Mouse (Mus musculus): ENCODE measurements around the gene Arl4a. TPM values are rescaled to one million over a fixed set of nuclear protein-coding genes. Genes with fewer than 3 reads are reported as not detected.

The Arl4a gene
- polyA plus RNA-seq, 1 experiment from 2014 or later = 39.8 TPM

DNA sequence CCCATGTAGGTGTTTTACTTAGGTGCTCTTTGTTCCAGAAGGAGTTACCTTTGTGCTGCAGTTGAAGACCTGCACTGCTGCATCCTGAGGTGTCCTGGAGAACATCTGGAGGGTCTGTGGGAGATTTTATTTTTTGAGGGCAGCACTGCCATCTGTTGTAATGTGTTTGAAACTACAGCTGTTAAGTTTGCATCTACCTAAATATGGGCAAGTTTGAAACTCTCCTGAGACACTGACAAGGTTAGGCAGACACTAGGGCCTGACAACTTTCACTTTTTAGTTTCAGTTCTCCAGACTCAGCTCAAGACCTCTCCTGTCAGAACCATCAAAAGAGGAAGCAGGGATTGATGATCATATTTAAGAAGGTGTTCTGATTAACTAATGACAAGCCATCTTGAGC, 2.2 kb upstream of the Arl4a start:
- Histone ChIP-seq H3K9ac (ENCODE audit: low read length) (no peak overlapping the region), H3K36me3 (ENCODE audit: control insufficient read depth, insufficient read depth, low read length) (no peaks in the 10 kb centered on the region), H3K9me3 (ENCODE audit: control insufficient read depth, low read length) (no peaks in the 10 kb centered on the region), H3K4me2 (ENCODE audit: low read length) (no peak overlapping the region), H3K4me1 (ENCODE audit: control insufficient read depth in 2 of 2, insufficient read depth in 2 of 2, low read length in 2 of 2) (0 out of 4 replicates have a peak, but pooled peaks cover 0 to 9% of the 10 kb centered on the region in 2 experiments), H3K4me3 (ENCODE audit: control insufficient read depth in 1 of 2, insufficient read depth in 1 of 2, low read depth in 1 of 2, low read length in 2 of 2) (no peak overlapping the region), H3K27me3 (ENCODE audit: control insufficient read depth, insufficient read depth, low read length) (no peaks in the 10 kb centered on the region), H3K27ac (replicated peaks in 1 of 2; ENCODE audit: control insufficient read depth in 1 of 2, insufficient read depth in 1 of 2, low read depth in 2 of 2, low read length in 2 of 2) (no peak overlapping the region)
- ATAC-seq (ENCODE audit: insufficient number of reproducible peaks, insufficient read depth, low FRiP score, low read depth) = no peak

GRCm38 (mm10) chr12:40037226-40037813, 505 bp downstream of the Arl4a start:
- H3K36me3 ChIP-seq (ENCODE audit: control insufficient read depth, insufficient read depth, low read length) = no peaks in the 10 kb centered on the region
- peak overlapping the region; percentile 86 for H3K4me2 ChIP-seq (ENCODE audit: low read length)
- peak; percentile 98 for ATAC-seq (ENCODE audit: insufficient number of reproducible peaks, insufficient read depth, low FRiP score, low read depth)
- H3K27ac ChIP-seq (replicated peaks in 1 of 2; ENCODE audit: control insufficient read depth in 1 of 2, insufficient read depth in 1 of 2, low read depth in 2 of 2, low read length in 2 of 2) = peak overlapping the region; percentile 80 to 86
- H3K9me3 ChIP-seq (ENCODE audit: control insufficient read depth, low read length) = no peaks in the 10 kb centered on the region
- H3K9ac ChIP-seq (ENCODE audit: low read length) = peak overlapping the region; percentile 91
- WGBS = under 1% methylated on average over 58 of the region's 60 CpGs
- peak overlapping the region; percentile 66 to 81 for H3K4me3 ChIP-seq (ENCODE audit: control insufficient read depth in 1 of 2, insufficient read depth in 1 of 2, low read depth in 1 of 2, low read length in 2 of 2)
- H3K27me3 ChIP-seq (ENCODE audit: control insufficient read depth, insufficient read depth, low read length) = no peaks in the 10 kb centered on the region
- H3K4me1 ChIP-seq (ENCODE audit: control insufficient read depth in 2 of 2, insufficient read depth in 2 of 2, low read length in 2 of 2) = 0 out of 4 replicates have a peak, but pooled peaks cover 0 to 9% of the 10 kb centered on the region in 2 experiments

DNA sequence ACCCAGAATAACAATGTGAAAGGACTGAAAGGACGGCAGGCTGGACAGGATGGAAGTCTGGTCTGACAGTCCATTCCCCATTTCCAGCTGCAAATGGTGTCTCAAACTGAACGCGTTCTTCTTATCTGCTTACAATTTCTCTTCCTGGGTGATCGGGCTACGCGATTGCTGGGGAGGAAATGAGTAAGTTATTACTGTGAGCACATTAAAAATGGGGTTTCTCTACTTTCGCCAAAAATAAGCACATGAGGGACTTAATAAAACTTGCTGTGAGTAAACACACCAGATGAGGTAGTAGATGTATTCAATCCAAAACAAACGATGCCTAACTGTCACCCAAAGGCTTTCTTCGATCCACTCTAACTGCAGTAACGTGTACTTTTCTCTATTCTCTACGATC, 1.2 kb downstream of the Arl4a start:
- Histone ChIP-seq H3K9ac (ENCODE audit: low read length) (peak overlapping the region; percentile 91), H3K36me3 (ENCODE audit: control insufficient read depth, insufficient read depth, low read length) (no peaks in the 10 kb centered on the region), H3K27me3 (ENCODE audit: control insufficient read depth, insufficient read depth, low read length) (no peaks in the 10 kb centered on the region), H3K9me3 (ENCODE audit: control insufficient read depth, low read length) (no peaks in the 10 kb centered on the region), H3K4me2 (ENCODE audit: low read length) (peak overlapping the region; percentile 86), H3K4me3 (ENCODE audit: control insufficient read depth in 1 of 2, insufficient read depth in 1 of 2, low read depth in 1 of 2, low read length in 2 of 2) (peak overlapping the region; percentile 66 to 81), H3K4me1 (ENCODE audit: control insufficient read depth in 2 of 2, insufficient read depth in 2 of 2, low read length in 2 of 2) (0 out of 4 replicates have a peak, but pooled peaks cover 0 to 9% of the 10 kb centered on the region in 2 experiments), H3K27ac (replicated peaks in 1 of 2; ENCODE audit: control insufficient read depth in 1 of 2, insufficient read depth in 1 of 2, low read depth in 2 of 2, low read length in 2 of 2) (peak overlapping the region; percentile 80 to 86)
- ATAC-seq (ENCODE audit: insufficient number of reproducible peaks, insufficient read depth, low FRiP score, low read depth) = no peak
- WGBS = 1% methylated on average over 11 of the region's 11 CpGs

GRCm38 (mm10) chr12:40035506-40035905, 2.3 kb downstream of the Arl4a start:
- no peaks in the 10 kb centered on the region for H3K9me3 ChIP-seq (ENCODE audit: control insufficient read depth, low read length)
- peak overlapping the region; percentile 86 for H3K4me2 ChIP-seq (ENCODE audit: low read length)
- H3K27me3 ChIP-seq (ENCODE audit: control insufficient read depth, insufficient read depth, low read length) = no peaks in the 10 kb centered on the region
- H3K36me3 ChIP-seq (ENCODE audit: control insufficient read depth, insufficient read depth, low read length) = no peaks in the 10 kb centered on the region
- WGBS = 80% methylated on average over 4 of the region's 4 CpGs
- no peak for ATAC-seq (ENCODE audit: insufficient number of reproducible peaks, insufficient read depth, low FRiP score, low read depth)
- H3K27ac ChIP-seq (replicated peaks in 1 of 2; ENCODE audit: control insufficient read depth in 1 of 2, insufficient read depth in 1 of 2, low read depth in 2 of 2, low read length in 2 of 2) = no peak overlapping the region
- H3K9ac ChIP-seq (ENCODE audit: low read length) = peak overlapping the region; percentile 91; the same call in 1 of the 2 replicates
- peak overlapping the region in 1 of 2 experiments; percentile 66; a peak in 2 of 4 replicates for H3K4me3 ChIP-seq (ENCODE audit: control insufficient read depth in 1 of 2, insufficient read depth in 1 of 2, low read depth in 1 of 2, low read length in 2 of 2)
- H3K4me1 ChIP-seq (ENCODE audit: control insufficient read depth in 2 of 2, insufficient read depth in 2 of 2, low read length in 2 of 2) = 0 out of 4 replicates have a peak, but pooled peaks cover 0 to 9% of the 10 kb centered on the region in 2 experiments

GRCm38 (mm10) chr12:40029201-40029600, 8.6 kb downstream of the Arl4a start:
- no peaks in the 10 kb centered on the region for H3K27me3 ChIP-seq (ENCODE audit: control insufficient read depth, insufficient read depth, low read length)
- 70% methylated on average over 4 of the region's 4 CpGs for WGBS
- H3K4me3 ChIP-seq (ENCODE audit: control insufficient read depth in 1 of 2, insufficient read depth in 1 of 2, low read depth in 1 of 2, low read length in 2 of 2) = no peak overlapping the region
- no peaks in the 10 kb centered on the region for H3K4me1 ChIP-seq (ENCODE audit: control insufficient read depth in 2 of 2, insufficient read depth in 2 of 2, low read length in 2 of 2)
- H3K9me3 ChIP-seq (ENCODE audit: control insufficient read depth, low read length) = no peaks in the 10 kb centered on the region
- H3K27ac ChIP-seq (replicated peaks in 1 of 2; ENCODE audit: control insufficient read depth in 1 of 2, insufficient read depth in 1 of 2, low read depth in 2 of 2, low read length in 2 of 2) = no peak overlapping the region
- no peaks in the 10 kb centered on the region for H3K36me3 ChIP-seq (ENCODE audit: control insufficient read depth, insufficient read depth, low read length)
- ATAC-seq (ENCODE audit: insufficient number of reproducible peaks, insufficient read depth, low FRiP score, low read depth) = no peak
- H3K4me2 ChIP-seq (ENCODE audit: low read length) = no peak overlapping the region
- no peak overlapping the region for H3K9ac ChIP-seq (ENCODE audit: low read length)

- ATAC-seq (ENCODE audit: insufficient number of reproducible peaks, insufficient read depth, low FRiP score, low read depth) = no peak
- 93% methylated on average over 3 of the region's 3 CpGs for WGBS
- Histone ChIP-seq H3K36me3 (ENCODE audit: control insufficient read depth, insufficient read depth, low read length) (no peaks in the 10 kb centered on the region), H3K27me3 (ENCODE audit: control insufficient read depth, insufficient read depth, low read length) (no peaks in the 10 kb centered on the region), H3K9me3 (ENCODE audit: control insufficient read depth, low read length) (no peaks in the 10 kb centered on the region), H3K9ac (ENCODE audit: low read length) (no peak overlapping the region), H3K4me1 (ENCODE audit: control insufficient read depth in 2 of 2, insufficient read depth in 2 of 2, low read length in 2 of 2) (0 out of 4 replicates have a peak, but pooled peaks cover 0 to 4% of the 10 kb centered on the region in 2 experiments), H3K4me3 (ENCODE audit: control insufficient read depth in 1 of 2, insufficient read depth in 1 of 2, low read depth in 1 of 2, low read length in 2 of 2) (no peak overlapping the region), H3K27ac (replicated peaks in 1 of 2; ENCODE audit: control insufficient read depth in 1 of 2, insufficient read depth in 1 of 2, low read depth in 2 of 2, low read length in 2 of 2) (no peak overlapping the region), H3K4me2 (ENCODE audit: low read length) (no peak overlapping the region)
Observed at GRCm38 (mm10) chr12:40027846-40028245, 10.0 kb downstream of the Arl4a start.

DNA sequence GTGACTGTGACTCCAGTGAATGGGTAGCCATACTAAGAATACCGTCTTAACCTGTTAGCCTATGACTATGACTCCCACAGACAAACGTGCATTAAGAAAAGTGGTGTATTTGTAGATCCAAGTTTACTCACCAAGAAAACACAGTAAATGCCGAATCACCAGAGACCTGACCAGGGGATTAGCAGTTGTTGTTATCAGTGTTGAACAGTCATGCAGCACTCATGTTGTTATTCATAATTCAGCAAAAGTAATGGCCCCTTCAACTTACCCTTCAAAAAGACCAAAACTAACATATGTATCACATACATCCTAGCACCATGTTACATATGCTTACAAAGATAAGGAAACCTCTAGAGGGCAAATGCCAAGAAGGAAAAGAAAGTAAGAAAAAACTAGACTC, 10.4 kb downstream of the Arl4a start:
- Histone ChIP-seq H3K9ac (ENCODE audit: low read length) (no peak overlapping the region), H3K4me3 (ENCODE audit: control insufficient read depth in 1 of 2, insufficient read depth in 1 of 2, low read depth in 1 of 2, low read length in 2 of 2) (no peak overlapping the region), H3K27me3 (ENCODE audit: control insufficient read depth, insufficient read depth, low read length) (no peaks in the 10 kb centered on the region), H3K36me3 (ENCODE audit: control insufficient read depth, insufficient read depth, low read length) (no peaks in the 10 kb centered on the region), H3K27ac (replicated peaks in 1 of 2; ENCODE audit: control insufficient read depth in 1 of 2, insufficient read depth in 1 of 2, low read depth in 2 of 2, low read length in 2 of 2) (no peak overlapping the region), H3K4me1 (ENCODE audit: control insufficient read depth in 2 of 2, insufficient read depth in 2 of 2, low read length in 2 of 2) (0 out of 4 replicates have a peak, but pooled peaks cover 0 to 4% of the 10 kb centered on the region in 2 experiments), H3K4me2 (ENCODE audit: low read length) (no peak overlapping the region), H3K9me3 (ENCODE audit: control insufficient read depth, low read length) (no peaks in the 10 kb centered on the region)
- no peak for ATAC-seq (ENCODE audit: insufficient number of reproducible peaks, insufficient read depth, low FRiP score, low read depth)
- 76% methylated on average over 3 of the region's 3 CpGs for WGBS

DNA sequence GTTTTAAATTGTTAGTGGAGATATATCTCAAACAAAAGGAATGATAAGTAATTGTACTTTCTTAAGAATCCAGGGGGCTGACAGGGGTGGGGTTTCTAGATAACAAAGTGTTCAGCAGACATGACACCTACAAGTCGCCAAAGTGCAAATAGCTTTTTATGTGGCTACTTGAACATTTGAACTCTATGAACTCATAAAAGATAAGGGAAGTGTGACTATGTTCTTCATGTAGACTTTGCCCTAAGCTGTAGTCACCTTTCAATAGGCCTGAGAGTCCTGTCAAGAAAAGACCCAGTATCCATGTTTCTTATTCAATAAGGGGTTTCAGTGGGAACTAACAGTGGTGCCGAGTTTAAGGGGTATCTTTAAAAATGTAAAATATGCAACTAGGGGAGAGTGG, 13.9 kb downstream of the Arl4a start:
- 24% methylated on average over 2 of the region's 2 CpGs for WGBS
- no peak overlapping the region for H3K4me3 ChIP-seq (ENCODE audit: control insufficient read depth in 1 of 2, insufficient read depth in 1 of 2, low read depth in 1 of 2, low read length in 2 of 2)
- no peak for ATAC-seq (ENCODE audit: insufficient number of reproducible peaks, insufficient read depth, low FRiP score, low read depth)
- H3K4me2 ChIP-seq (ENCODE audit: low read length) = no peak overlapping the region
- no peaks in the 10 kb centered on the region for H3K36me3 ChIP-seq (ENCODE audit: control insufficient read depth, insufficient read depth, low read length)
- H3K4me1 ChIP-seq (ENCODE audit: control insufficient read depth in 2 of 2, insufficient read depth in 2 of 2, low read length in 2 of 2) = 0 out of 4 replicates have a peak, but pooled peaks cover 0 to 4% of the 10 kb centered on the region in 2 experiments
- no peaks in the 10 kb centered on the region for H3K9me3 ChIP-seq (ENCODE audit: control insufficient read depth, low read length)
- no peak overlapping the region for H3K27ac ChIP-seq (replicated peaks in 1 of 2; ENCODE audit: control insufficient read depth in 1 of 2, insufficient read depth in 1 of 2, low read depth in 2 of 2, low read length in 2 of 2)
- H3K9ac ChIP-seq (ENCODE audit: low read length) = no peak overlapping the region
- H3K27me3 ChIP-seq (ENCODE audit: control insufficient read depth, insufficient read depth, low read length) = no peaks in the 10 kb centered on the region

All from heart, embryonic 14.5 days (tissue).